Mouse (Mus musculus) hindbrain, embryonic 12.5 days (tissue): ENCODE data around the gene Baz2b. TPM values are rescaled to one million over a fixed set of nuclear protein-coding genes. Genes with fewer than 3 reads are reported as not detected.

Source experiments
- ATAC-seq: fragments of 200-750 bp; cut with Nextera tagmentation; 2 replicates; pipeline ENCODE4 v1.8.0; 2017; ENCODE audit warnings: moderate TSS enrichment; ENCODE audit not compliant: low FRiP score
- H3K27ac ChIP-seq: fragments of 300-500 bp; sonication (generic); 2 replicates; pipeline ENCODE4 v1.5.1; 2016; ENCODE audit warnings: mild to moderate bottlenecking
- H3K27me3 ChIP-seq: fragments of 300-500 bp; sonication (generic); 2 replicates; pipeline ENCODE4 v1.6.1; 2016; ENCODE audit warnings: mild to moderate bottlenecking
- H3K36me3 ChIP-seq: fragments of 300-500 bp; sonication (generic); 2 replicates; pipeline ENCODE4 v1.6.1; 2016; ENCODE audit warnings: mild to moderate bottlenecking
- H3K4me1 ChIP-seq: fragments of 300-500 bp; sonication (generic); 2 replicates; pipeline ENCODE4 v1.6.1; 2016
- H3K4me2 ChIP-seq: fragments of 300-500 bp; sonication (generic); replicated peaks from 2 replicates; pipeline ENCODE4 v1.6.1; 2016; ENCODE audit warnings: mild to moderate bottlenecking
- H3K4me3 ChIP-seq: fragments of 300-500 bp; sonication (generic); 2 replicates; pipeline ENCODE4 v1.5.1; 2016; ENCODE audit warnings: mild to moderate bottlenecking
- H3K9ac ChIP-seq: fragments of 300-500 bp; sonication (generic); 2 replicates; pipeline ENCODE4 v1.6.1; 2016; ENCODE audit warnings: mild to moderate bottlenecking, moderate library complexity
- H3K9me3 ChIP-seq: fragments of 300-500 bp; sonication (generic); replicated peaks from 2 replicates; pipeline ENCODE4 v1.6.1; 2016; ENCODE audit warnings: mild to moderate bottlenecking
- WGBS: fragments of 180-500 bp; shearing (Covaris S2); methylation state at CpG from one replicate; pipeline ENCODE4 v1.1.7; 2016; 5-methylcytosine and 5-hydroxymethylcytosine counted together
- polyA plus RNA-seq: library from polyadenylated mRNA; unstranded; fragments of >200 nt; fragmentation: Nextera tagmentation; extraction: Ambion mirVana; gene quantifications from 2 replicates; pipeline ENCODE4 v1.2.1, GENCODE M21; 2016

The Baz2b gene
- polyA plus RNA-seq = 92.4 and 98.0 TPM in 2 replicates

DNA sequence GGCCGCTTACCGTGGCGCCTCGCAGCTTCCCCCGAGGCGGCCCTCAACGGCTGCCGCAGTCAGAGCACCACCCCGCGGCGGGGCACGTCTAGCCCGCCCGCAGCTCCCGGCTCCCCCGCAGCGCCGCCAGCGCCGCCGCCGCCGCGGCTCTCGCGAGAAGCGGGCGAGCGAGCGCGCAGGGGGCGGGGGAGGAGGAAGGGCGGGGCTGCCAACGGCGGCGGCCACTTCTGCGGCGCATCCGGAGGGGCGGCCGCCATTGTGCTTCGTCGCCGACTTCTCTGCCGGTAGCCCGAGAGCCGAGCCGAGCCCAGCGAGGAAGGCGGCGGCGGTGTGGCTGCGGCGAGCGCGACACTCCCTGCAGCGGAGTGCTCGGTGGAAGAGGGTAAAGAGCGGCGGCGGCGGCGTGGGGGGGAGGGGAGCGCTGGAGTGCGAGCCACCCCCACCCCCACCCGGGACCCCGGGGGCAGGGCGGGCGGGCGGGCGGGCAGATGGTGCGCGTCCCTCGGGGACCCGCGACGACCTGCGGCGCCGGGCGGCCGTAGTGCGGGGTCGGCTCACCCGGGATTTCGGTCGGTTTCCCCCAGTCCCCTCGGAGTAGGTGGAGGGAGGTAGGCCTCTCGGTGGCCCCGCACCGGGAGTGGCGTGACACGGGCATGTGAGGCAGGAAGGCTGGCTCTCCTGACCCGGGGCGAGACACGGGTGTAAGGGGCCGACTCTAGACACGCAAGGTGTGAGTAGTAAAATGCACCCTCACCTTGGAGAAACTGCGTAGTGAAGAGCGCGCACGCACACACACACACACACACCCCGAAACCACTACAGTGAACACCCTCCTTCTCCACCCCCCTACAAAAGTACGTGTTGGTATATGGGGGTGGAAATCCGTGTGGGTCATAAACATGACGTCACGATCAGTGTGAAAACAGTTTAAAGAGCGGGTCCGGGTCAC, at the start of gene Baz2b, which contains the start of gene March7:
Gene Baz2b, minus strand, starts transcription at position 137 of the 949 bp plus-strand sequence.
Gene March7, plus strand, starts transcription at position 185 of the 949 bp plus-strand sequence.
- peak within 1 kb of the TSS; percentile 77 for H3K4me2 ChIP-seq
- peak within 1 kb of the TSS; percentile 96 for H3K27ac ChIP-seq
- peak within 1 kb of the TSS; percentile 92 for H3K4me3 ChIP-seq
- under 1% methylated on average over 53 of the region's 109 CpGs for WGBS
- H3K4me1 ChIP-seq = peaks cover 28% of the 10 kb centered on the region
- H3K27me3 ChIP-seq = peaks cover 4% of the 10 kb centered on the region; the same call in 1 of the 2 replicates
- peak within 1 kb of the TSS; percentile 98 for H3K9ac ChIP-seq
- no peaks in the 10 kb centered on the region for H3K9me3 ChIP-seq
- ATAC-seq = peak; percentile 90
- 0 out of 2 replicates have a peak, but pooled peaks cover 6% of the 10 kb centered on the region for H3K36me3 ChIP-seq

DNA sequence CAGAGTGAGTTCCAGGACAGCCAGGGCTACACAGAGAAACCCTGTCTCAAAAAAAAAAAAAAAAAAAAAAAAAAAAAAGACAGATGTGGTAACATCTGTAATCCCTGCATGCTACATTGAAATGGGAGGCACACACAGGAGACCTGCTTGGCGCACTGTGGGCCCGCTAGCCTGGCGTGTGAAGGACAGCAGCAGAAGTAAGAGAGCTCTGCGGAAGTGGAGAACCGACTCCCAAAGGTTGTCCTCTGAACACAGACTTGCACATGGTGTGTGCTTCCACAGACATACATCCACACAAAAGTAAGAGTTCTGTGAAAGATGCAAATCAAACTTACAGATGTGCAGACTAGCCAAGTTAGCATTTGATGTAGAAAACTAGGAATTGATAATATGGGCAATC, 49.5 kb upstream of the Baz2b start:
- H3K4me3 ChIP-seq = no peak overlapping the region
- no peak overlapping the region for H3K9ac ChIP-seq
- H3K4me1 ChIP-seq = no peaks in the 10 kb centered on the region
- WGBS = 97% methylated on average over 5 of the region's 5 CpGs
- no peak for ATAC-seq
- no peaks in the 10 kb centered on the region; the same call in 1 of the 2 replicates for H3K36me3 ChIP-seq
- 0 out of 2 replicates have a peak, but pooled peaks cover 3% of the 10 kb centered on the region for H3K9me3 ChIP-seq
- no peak overlapping the region for H3K4me2 ChIP-seq
- no peak overlapping the region for H3K27ac ChIP-seq
- no peaks in the 10 kb centered on the region for H3K27me3 ChIP-seq

DNA sequence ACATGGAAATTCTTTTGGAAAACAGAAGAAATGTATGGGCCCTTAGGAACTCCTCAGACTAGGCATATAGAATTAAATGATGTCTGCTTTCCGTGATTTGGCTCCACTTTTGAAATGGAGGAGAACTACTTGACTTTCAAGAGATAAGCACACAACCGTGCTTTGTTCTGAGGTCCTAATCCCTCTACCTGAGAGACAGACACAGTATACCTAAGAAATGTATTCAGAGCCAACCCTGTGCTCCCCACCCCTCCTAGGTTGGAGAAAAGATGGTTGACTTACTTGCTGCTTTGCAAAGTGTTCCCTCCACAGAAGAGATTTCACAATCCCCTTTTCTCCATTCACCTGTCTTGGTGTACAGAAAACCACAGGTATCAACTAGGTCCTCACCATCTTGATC, 47.1 kb upstream of the Baz2b start:
- H3K9me3 ChIP-seq = 0 out of 2 replicates have a peak, but pooled peaks cover 3% of the 10 kb centered on the region
- no peak overlapping the region for H3K9ac ChIP-seq
- no peak overlapping the region for H3K4me2 ChIP-seq
- no peaks in the 10 kb centered on the region; the same call in 1 of the 2 replicates for H3K36me3 ChIP-seq
- H3K27ac ChIP-seq = no peak overlapping the region
- 86% methylated on average over 2 of the region's 2 CpGs for WGBS
- no peak for ATAC-seq
- no peaks in the 10 kb centered on the region for H3K4me1 ChIP-seq
- no peaks in the 10 kb centered on the region for H3K27me3 ChIP-seq
- no peak overlapping the region for H3K4me3 ChIP-seq

DNA sequence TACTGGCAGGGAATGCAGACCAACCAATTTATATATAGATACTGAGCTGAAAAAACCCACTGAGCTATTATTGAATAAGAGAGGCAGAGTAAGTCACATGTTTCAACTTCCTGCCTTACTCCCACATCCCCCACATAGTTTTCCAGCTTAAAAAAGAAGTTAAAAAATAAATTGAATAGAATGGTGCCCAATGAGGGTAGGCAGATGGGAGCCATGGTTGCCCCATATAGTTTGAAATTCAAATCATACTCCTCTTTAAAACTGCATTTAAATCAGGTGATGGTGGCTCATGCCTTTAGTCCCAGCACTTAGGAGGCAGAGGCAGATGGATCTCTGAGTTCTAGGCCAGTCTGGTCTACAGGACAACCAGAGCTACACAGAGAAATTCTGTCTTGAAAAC, 43.9 kb upstream of the Baz2b start:
- Histone ChIP-seq H3K27me3 (no peaks in the 10 kb centered on the region), H3K4me1 (no peaks in the 10 kb centered on the region), H3K27ac (no peak overlapping the region), H3K4me3 (no peak overlapping the region), H3K4me2 (no peak overlapping the region), H3K9me3 (0 out of 2 replicates have a peak, but pooled peaks cover 3% of the 10 kb centered on the region), H3K9ac (no peak overlapping the region), H3K36me3 (peaks cover 4% of the 10 kb centered on the region)
- no peak for ATAC-seq

- no peak overlapping the region for H3K4me2 ChIP-seq
- H3K4me3 ChIP-seq = no peak overlapping the region
- H3K36me3 ChIP-seq = peaks cover 4% of the 10 kb centered on the region
- H3K27ac ChIP-seq = no peak overlapping the region
- 81% methylated on average over 4 of the region's 4 CpGs for WGBS
- H3K9ac ChIP-seq = no peak overlapping the region
- H3K27me3 ChIP-seq = no peaks in the 10 kb centered on the region
- H3K4me1 ChIP-seq = no peaks in the 10 kb centered on the region
- H3K9me3 ChIP-seq = no peaks in the 10 kb centered on the region
- no peak for ATAC-seq
Measured at GRCm38 (mm10) chr2:60252782-60253181, 43.1 kb upstream of the Baz2b start.

DNA sequence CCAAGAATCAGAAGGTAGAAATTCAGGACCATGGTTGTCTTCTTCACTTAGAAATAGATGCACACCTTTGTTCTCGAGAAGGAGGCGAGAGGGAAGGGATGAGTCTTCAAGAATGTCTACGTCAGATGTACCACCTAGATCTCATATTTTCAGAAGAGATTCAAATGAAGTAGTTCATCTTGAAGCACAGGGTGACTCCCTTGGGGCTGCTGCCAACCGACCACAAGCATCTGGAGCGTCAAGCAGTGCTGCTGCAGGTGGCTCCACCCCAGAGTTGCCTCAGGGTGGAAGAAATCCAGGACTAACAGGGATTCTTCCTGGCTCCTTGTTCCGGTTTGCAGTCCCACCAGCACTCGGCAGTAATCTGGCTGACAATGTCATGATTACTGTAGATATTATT, 24.9 kb upstream of the Baz2b start:
- Histone ChIP-seq H3K4me2 (no peak overlapping the region), H3K27me3 (no peaks in the 10 kb centered on the region), H3K9ac (no peak overlapping the region), H3K27ac (no peak overlapping the region), H3K36me3 (peaks cover 59% of the 10 kb centered on the region), H3K9me3 (no peaks in the 10 kb centered on the region), H3K4me3 (no peak overlapping the region), H3K4me1 (no peaks in the 10 kb centered on the region)
- ATAC-seq = no peak
- WGBS = 85% methylated on average over 7 of the region's 7 CpGs

DNA sequence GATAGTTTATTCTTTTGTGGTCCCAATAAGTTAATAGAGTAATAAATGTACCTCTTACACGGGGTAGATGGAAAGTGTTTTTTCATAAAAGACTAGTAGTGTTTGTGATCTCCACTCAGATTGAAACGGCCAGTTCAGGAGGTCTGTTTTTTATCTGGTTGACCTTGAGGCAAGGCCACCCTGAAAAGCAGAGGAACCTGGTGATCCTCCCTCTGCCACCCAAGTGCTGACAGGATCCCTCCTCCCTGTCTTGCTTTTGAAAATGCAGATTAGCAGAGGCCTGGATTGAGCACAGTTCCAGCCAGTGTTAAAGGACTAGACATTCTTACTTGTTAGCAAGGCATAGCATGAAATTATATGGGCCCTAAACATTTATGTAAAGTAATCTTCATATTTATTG, 23.5 kb upstream of the Baz2b start:
- H3K4me1 ChIP-seq = no peaks in the 10 kb centered on the region
- ATAC-seq = no peak
- no peak overlapping the region for H3K9ac ChIP-seq
- H3K4me2 ChIP-seq = no peak overlapping the region
- H3K4me3 ChIP-seq = no peak overlapping the region
- H3K36me3 ChIP-seq = peaks cover 51% of the 10 kb centered on the region
- H3K9me3 ChIP-seq = no peaks in the 10 kb centered on the region
- WGBS = 87% methylated on average over 2 of the region's 2 CpGs
- no peak overlapping the region for H3K27ac ChIP-seq
- no peaks in the 10 kb centered on the region for H3K27me3 ChIP-seq

DNA sequence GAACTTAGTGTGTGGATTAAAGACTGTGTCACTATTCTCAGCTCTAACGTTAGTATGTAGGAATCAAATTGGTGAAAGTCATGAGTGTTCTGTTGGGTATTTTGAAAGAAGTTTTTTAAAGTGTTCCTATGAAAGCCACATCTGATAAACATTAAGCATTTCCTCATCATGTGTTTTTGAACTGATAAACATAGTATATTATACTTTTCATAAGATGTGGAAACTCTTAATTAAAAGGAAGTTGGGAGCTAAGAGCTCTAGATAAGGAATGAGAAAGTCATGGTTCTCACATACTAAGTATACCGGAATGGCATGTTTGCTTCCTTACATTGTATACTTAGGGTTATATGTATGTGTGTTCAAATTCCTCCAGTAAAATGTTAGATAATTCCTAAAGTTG, 20.7 kb upstream of the Baz2b start:
- Histone ChIP-seq H3K4me3 (no peak overlapping the region), H3K4me1 (no peaks in the 10 kb centered on the region), H3K9ac (no peak overlapping the region), H3K4me2 (no peak overlapping the region), H3K36me3 (peaks cover 34% of the 10 kb centered on the region), H3K9me3 (no peaks in the 10 kb centered on the region), H3K27ac (no peak overlapping the region), H3K27me3 (no peaks in the 10 kb centered on the region)
- no peak for ATAC-seq
- 94% methylated on average over 2 of the region's 2 CpGs for WGBS

DNA sequence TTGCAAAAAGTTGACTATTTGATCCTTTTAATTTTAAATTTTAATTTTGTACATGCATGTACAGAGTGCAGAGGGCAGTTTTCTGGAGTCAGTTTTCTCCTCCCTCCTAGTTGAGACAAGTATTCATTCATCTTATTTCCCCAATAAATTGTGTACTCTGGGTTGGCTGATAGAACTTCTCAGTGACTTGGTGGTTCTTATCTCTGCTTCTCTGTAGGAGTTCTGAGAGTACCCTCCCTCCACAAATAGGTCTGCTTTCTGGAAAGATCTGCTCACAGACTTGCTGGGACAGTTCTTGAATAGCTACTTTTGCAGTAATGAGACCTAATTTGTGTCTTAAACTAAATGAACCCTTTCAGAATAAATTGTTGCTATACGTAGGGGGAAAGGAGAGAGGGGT, 18.8 kb upstream of the Baz2b start:
- no peak overlapping the region for H3K27ac ChIP-seq
- H3K36me3 ChIP-seq = peaks cover 24% of the 10 kb centered on the region

DNA sequence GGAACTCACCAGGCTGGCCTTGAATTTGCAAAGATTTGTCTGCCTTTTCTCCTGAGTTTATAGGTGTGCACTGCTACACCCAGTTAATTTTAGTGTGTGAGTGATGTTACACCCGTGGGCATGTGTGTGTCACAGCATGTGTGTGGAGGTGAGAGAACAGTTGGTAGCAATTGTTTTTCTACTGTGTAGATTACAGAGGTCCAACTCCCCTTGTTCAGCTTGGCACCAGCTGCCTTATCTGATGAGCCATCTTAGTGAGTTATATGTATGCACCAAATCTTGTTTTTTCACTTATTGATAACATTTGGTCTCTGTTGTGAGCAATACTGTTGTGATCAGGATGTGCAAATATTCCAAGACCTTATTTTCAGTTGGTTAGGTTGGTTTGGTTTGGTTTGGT, 13.8 kb upstream of the Baz2b start:
- Histone ChIP-seq H3K36me3 (0 out of 2 replicates have a peak, but pooled peaks cover 2% of the 10 kb centered on the region), H3K4me1 (peaks cover 6% of the 10 kb centered on the region), H3K4me3 (no peak overlapping the region), H3K9ac (no peak overlapping the region), H3K4me2 (no peak overlapping the region), H3K27ac (no peak overlapping the region), H3K9me3 (no peaks in the 10 kb centered on the region), H3K27me3 (no peaks in the 10 kb centered on the region)
- ATAC-seq = no peak
- WGBS = 94% methylated on average over 1 of the region's 1 CpGs

More for the DNA sequence above, 18.8 kb upstream of the Baz2b start:
- 86% methylated on average over 1 of the region's 1 CpGs for WGBS
- Histone ChIP-seq H3K4me2 (no peak overlapping the region), H3K4me1 (no peaks in the 10 kb centered on the region), H3K27me3 (no peaks in the 10 kb centered on the region), H3K4me3 (no peak overlapping the region), H3K9ac (no peak overlapping the region), H3K9me3 (no peaks in the 10 kb centered on the region)
- ATAC-seq = no peak

DNA sequence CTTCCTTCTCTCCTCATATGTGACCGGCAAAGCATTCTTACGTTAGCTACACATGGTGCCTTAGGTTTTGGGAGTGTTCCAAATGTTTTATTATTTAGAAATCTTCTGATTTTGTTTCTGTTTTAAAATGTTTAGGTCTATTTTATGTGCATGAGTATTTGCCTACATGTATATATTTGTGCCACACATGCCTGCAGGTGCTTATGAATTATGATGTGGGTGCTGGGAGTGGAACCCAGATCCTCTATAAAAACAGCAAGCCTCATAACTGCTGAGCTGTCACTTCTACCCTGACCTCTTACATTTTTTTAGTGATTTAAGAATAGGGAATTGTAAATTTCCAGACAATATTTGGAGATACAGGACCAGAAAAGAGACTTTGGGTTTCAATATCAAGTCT, 12.3 kb upstream of the Baz2b start:
- Histone ChIP-seq H3K27me3 (no peaks in the 10 kb centered on the region), H3K9me3 (no peaks in the 10 kb centered on the region), H3K4me3 (no peak overlapping the region), H3K4me1 (peaks cover 6% of the 10 kb centered on the region), H3K36me3 (0 out of 2 replicates have a peak, but pooled peaks cover 2% of the 10 kb centered on the region), H3K9ac (no peak overlapping the region), H3K4me2 (no peak overlapping the region), H3K27ac (no peak overlapping the region)
- WGBS = 92% methylated on average over 2 of the region's 2 CpGs
- ATAC-seq = no peak

- Histone ChIP-seq H3K4me2 (no peak overlapping the region), H3K9ac (no peak overlapping the region), H3K9me3 (no peaks in the 10 kb centered on the region), H3K36me3 (no peaks in the 10 kb centered on the region; the same call in 1 of the 2 replicates), H3K27me3 (no peaks in the 10 kb centered on the region), H3K27ac (no peak overlapping the region), H3K4me3 (no peak overlapping the region), H3K4me1 (peaks cover 6% of the 10 kb centered on the region)
- ATAC-seq = no peak
- WGBS = 52% methylated on average over 6 of the region's 6 CpGs
Measured at GRCm38 (mm10) chr2:60221236-60221635, 11.6 kb upstream of the Baz2b start.
